Mouse (Mus musculus) myocyte (in vitro differentiated cells): Measurements from ENCODE around the gene Dach1. TPM values are rescaled to one million over a fixed set of nuclear protein-coding genes. Genes with fewer than 3 reads are reported as not detected.

Experiments
- H3K27me3 ChIP-seq: one replicate; pipeline ENCODE4 v1.6.1; 2011; ENCODE audit not compliant: control insufficient read depth, insufficient read depth, insufficient read length
- H3K36me3 ChIP-seq: one replicate; pipeline ENCODE4 v1.6.1; 2011; ENCODE audit not compliant: control insufficient read depth, insufficient read depth
- H3K4me2 ChIP-seq: one replicate; pipeline ENCODE4 v1.6.1; 2011; ENCODE audit warnings: low read depth, control low read depth
- H3K4me3 ChIP-seq: one replicate; pipeline ENCODE4 v1.5.1; 2011; ENCODE audit warnings: mild to moderate bottlenecking, control low read depth, moderate library complexity
- H3K79me2 ChIP-seq: one replicate; pipeline ENCODE4 v1.6.1; 2011; ENCODE audit not compliant: control insufficient read depth, insufficient read depth
- H3ac ChIP-seq: one replicate; pipeline ENCODE4 v1.6.1; 2011; ENCODE audit not compliant: control insufficient read depth, insufficient read length
- CEBPB ChIP-seq: IDR thresholded peaks from 2 replicates; pipeline ENCODE4 v1.6.1; 2011; ENCODE audit warnings: mild to moderate bottlenecking, moderate library complexity; ENCODE audit not compliant: poor library complexity, insufficient read depth, severe bottlenecking
- E2F4 ChIP-seq: IDR thresholded peaks from one replicate; pipeline ENCODE4 v1.6.1; 2011; ENCODE audit warnings: mild to moderate bottlenecking, control low read depth, moderate library complexity; ENCODE audit not compliant: insufficient read depth
- MAX ChIP-seq: IDR thresholded peaks from one replicate; pipeline ENCODE4 v1.6.1; 2011; ENCODE audit warnings: low read depth, mild to moderate bottlenecking, control low read depth
- MYOD1 ChIP-seq, 3 experiments: IDR thresholded peaks; one replicate each; pipeline ENCODE4 v1.6.1; 2011; ENCODE audit warnings: control low read depth in 2 of 3, low read depth in 2 of 3, mild to moderate bottlenecking in 2 of 3, moderate library complexity in 1 of 3; ENCODE audit not compliant: insufficient read length in 2 of 3, control insufficient read depth in 1 of 3
- MYOG ChIP-seq, 3 experiments: IDR thresholded peaks; one replicate each; pipeline ENCODE4 v1.6.1; 2011; ENCODE audit warnings: control low read depth in 2 of 3, low read depth in 2 of 3, mild to moderate bottlenecking in 2 of 3; ENCODE audit not compliant: insufficient read length in 2 of 3, control insufficient read depth in 1 of 3, insufficient read depth in 1 of 3
- POLR2A ChIP-seq: IDR thresholded peaks from one replicate; pipeline ENCODE4 v1.6.1; 2011; ENCODE audit warnings: low read depth, mild to moderate bottlenecking, control low read depth, moderate library complexity; ENCODE audit not compliant: insufficient read length
- POLR2AphosphoS2 ChIP-seq: IDR thresholded peaks from one replicate; pipeline ENCODE4 v1.6.1; 2011; ENCODE audit warnings: low read depth, control low read depth; ENCODE audit not compliant: insufficient read length
- REST ChIP-seq: IDR thresholded peaks from one replicate; pipeline ENCODE4 v1.6.1; 2011; ENCODE audit warnings: mild to moderate bottlenecking, control low read depth, moderate library complexity; ENCODE audit not compliant: insufficient read depth, insufficient read length
- SRF ChIP-seq: IDR thresholded peaks from one replicate; pipeline ENCODE4 v1.6.1; 2011; ENCODE audit warnings: low read depth; ENCODE audit not compliant: control insufficient read depth, insufficient read length
- TCF12 ChIP-seq: IDR thresholded peaks from one replicate; pipeline ENCODE4 v1.6.1; 2011; ENCODE audit warnings: mild to moderate bottlenecking, control low read depth; ENCODE audit not compliant: poor library complexity, insufficient read depth, severe bottlenecking
- TCF3 ChIP-seq: IDR thresholded peaks from one replicate; pipeline ENCODE4 v1.6.1; 2011; ENCODE audit warnings: low read depth, control low read depth; ENCODE audit not compliant: insufficient read length
- USF1 ChIP-seq: IDR thresholded peaks from one replicate; pipeline ENCODE4 v1.6.1; 2011; ENCODE audit warnings: low read depth, mild to moderate bottlenecking, control low read depth, moderate library complexity
- polyA plus RNA-seq: library from polyadenylated mRNA; unstranded; fragments of >200 nt; fragmentation: generic; extraction: Trizol; gene quantifications from one replicate; pipeline ENCODE4 v1.2.1, GENCODE M21; 2012; ENCODE audit warnings: missing spikeins

The Dach1 gene
- polyA plus RNA-seq, 1 experiment: not detected

- H3K79me2 ChIP-seq: no peaks in the 10 kb centered on the region
- H3ac ChIP-seq: no peak overlapping the region
- TF ChIP-seq TCF3 (no peak), MYOD1 (IDR thresholded peaks at IDR 0.05; ENCODE audit: control insufficient read depth in 1 of 3, insufficient read length in 2 of 3, low read depth in 2 of 3) (no peak), POLR2AphosphoS2 (no peak), POLR2A (no peak), MAX (no peak), MYOG (IDR thresholded peaks at IDR 0.05; ENCODE audit: control insufficient read depth in 1 of 3, insufficient read depth in 1 of 3, insufficient read length in 2 of 3, low read depth in 2 of 3) (no peak), REST (no peak)
- no peak overlapping the region for H3K4me2 ChIP-seq
- H3K4me3 ChIP-seq: no peak overlapping the region
- H3K27me3 ChIP-seq: no peaks in the 10 kb centered on the region
- H3K36me3 ChIP-seq: no peaks in the 10 kb centered on the region
Measured at GRCm38 (mm10) chr14:98084720-98085119, 84.8 kb downstream of the Dach1 start.

GRCm38 (mm10) chr14:98083419-98083818 lies 86.1 kb downstream of the Dach1 start:
- Histone ChIP-seq H3K4me2 (no peak overlapping the region), H3K36me3 (no peaks in the 10 kb centered on the region), H3K4me3 (no peak overlapping the region), H3K79me2 (no peaks in the 10 kb centered on the region), H3ac (no peak overlapping the region), H3K27me3 (no peaks in the 10 kb centered on the region)
- TF ChIP-seq CEBPB (no peak), POLR2AphosphoS2 (no peak), E2F4 (no peak)

- H3ac ChIP-seq: no peak overlapping the region
- no peaks in the 10 kb centered on the region for H3K79me2 ChIP-seq
- H3K36me3 ChIP-seq: no peaks in the 10 kb centered on the region
- TF ChIP-seq MYOG (IDR thresholded peaks at IDR 0.05; ENCODE audit: control insufficient read depth in 1 of 3, insufficient read depth in 1 of 3, insufficient read length in 2 of 3, low read depth in 2 of 3) (no peak), MAX (no peak), SRF (no peak), USF1 (no peak), E2F4 (no peak), TCF12 (no peak), POLR2A (no peak), REST (no peak), POLR2AphosphoS2 (no peak), MYOD1 (IDR thresholded peaks at IDR 0.05; ENCODE audit: control insufficient read depth in 1 of 3, insufficient read length in 2 of 3, low read depth in 2 of 3) (no peak), TCF3 (no peak), CEBPB (no peak)
- no peaks in the 10 kb centered on the region for H3K27me3 ChIP-seq
- no peak overlapping the region for H3K4me3 ChIP-seq
- no peak overlapping the region for H3K4me2 ChIP-seq
Measured at GRCm38 (mm10) chr14:98080014-98080413, 89.6 kb downstream of the Dach1 start.

GRCm38 (mm10) chr14:98077996-98078395 lies 91.6 kb downstream of the Dach1 start:
- no peak for TF ChIP-seq REST
- TF ChIP-seq USF1: no peak
- no peak for TF ChIP-seq TCF12
- no peak for TF ChIP-seq TCF3
- no peak for TF ChIP-seq MYOG (IDR thresholded peaks at IDR 0.05; ENCODE audit: control insufficient read depth in 1 of 3, insufficient read depth in 1 of 3, insufficient read length in 2 of 3, low read depth in 2 of 3)
- TF ChIP-seq E2F4: no peak
- no peak for TF ChIP-seq MYOD1 (IDR thresholded peaks at IDR 0.05; ENCODE audit: control insufficient read depth in 1 of 3, insufficient read length in 2 of 3, low read depth in 2 of 3)
- no peak for TF ChIP-seq POLR2AphosphoS2
- no peak for TF ChIP-seq CEBPB
- TF ChIP-seq SRF: no peak
- TF ChIP-seq POLR2A: no peak
- Histone ChIP-seq H3ac (no peak overlapping the region), H3K36me3 (no peaks in the 10 kb centered on the region), H3K4me3 (no peak overlapping the region), H3K79me2 (no peaks in the 10 kb centered on the region), H3K27me3 (no peaks in the 10 kb centered on the region), H3K4me2 (no peak overlapping the region)

GRCm38 (mm10) chr14:98073421-98074080 lies 96.0 kb downstream of the Dach1 start:
- H3K27me3 ChIP-seq: no peaks in the 10 kb centered on the region
- H3K4me3 ChIP-seq: no peak overlapping the region
- no peaks in the 10 kb centered on the region for H3K36me3 ChIP-seq
- no peaks in the 10 kb centered on the region for H3K79me2 ChIP-seq
- H3K4me2 ChIP-seq: no peak overlapping the region
- H3ac ChIP-seq: no peak overlapping the region
- TF ChIP-seq TCF3 (no peak), E2F4 (no peak), POLR2AphosphoS2 (no peak), TCF12 (no peak), SRF (no peak)
